Mouse (Mus musculus) hindbrain, postnatal 0 days (tissue): ENCODE measurements around the gene Ptgis. TPM values are rescaled to one million over a fixed set of nuclear protein-coding genes. Genes with fewer than 3 reads are reported as not detected.

ENCODE experiments used
- ATAC-seq: fragments of 200-750 bp; cut with Nextera tagmentation; 2 replicates; pipeline ENCODE4 v1.8.0; 2017; ENCODE audit warnings: mild to moderate bottlenecking, moderate TSS enrichment, moderate library complexity
- DNase-seq: peaks from one replicate; pipeline ENCODE4 v3.0.0-alpha.2; 2015; ENCODE audit warnings: low spot score
- H3K27ac ChIP-seq: fragments of 300-500 bp; sonication (generic); 2 replicates; pipeline ENCODE4 v1.5.1; 2014; ENCODE audit warnings: mild to moderate bottlenecking
- H3K27me3 ChIP-seq: fragments of 300-500 bp; sonication (generic); 2 replicates; pipeline ENCODE4 v1.6.1; 2014; ENCODE audit warnings: low read length, mixed read lengths; ENCODE audit not compliant: insufficient read depth
- H3K36me3 ChIP-seq: fragments of 300-500 bp; sonication (generic); 2 replicates; pipeline ENCODE4 v1.6.1; 2014; ENCODE audit warnings: low read length, mixed read lengths; ENCODE audit not compliant: insufficient read depth
- H3K4me1 ChIP-seq: fragments of 300-500 bp; sonication (generic); 2 replicates; pipeline ENCODE4 v1.6.1; 2014; ENCODE audit warnings: antibody characterized with exemption, low read length, mixed read lengths; ENCODE audit not compliant: insufficient read depth
- H3K4me2 ChIP-seq: fragments of 300-500 bp; sonication (generic); 2 replicates; pipeline ENCODE4 v1.6.1; 2014; ENCODE audit warnings: low read depth, mild to moderate bottlenecking, low read length, moderate library complexity, mixed read lengths
- H3K4me3 ChIP-seq: fragments of 300-500 bp; sonication (generic); 2 replicates; pipeline ENCODE4 v1.5.1; 2014; ENCODE audit warnings: low read length
- H3K9ac ChIP-seq: fragments of 300-500 bp; sonication (generic); replicated peaks from 2 replicates; pipeline ENCODE4 v1.6.1; 2014; ENCODE audit warnings: mild to moderate bottlenecking, low read length, moderate library complexity, mixed read lengths
- H3K9me3 ChIP-seq: fragments of 300-500 bp; sonication (generic); 2 replicates; pipeline ENCODE4 v1.6.1; 2016; ENCODE audit warnings: low read length, mixed read lengths
- CTCF ChIP-seq: IDR thresholded peaks from 2 replicates; pipeline ENCODE4 v1.5.1; 2016; ENCODE audit warnings: antibody characterized with exemption, control low read depth, low read depth
- WGBS: fragments of 180-500 bp; shearing (Covaris S2); extraction: QIAGEN DNeasy Blood & Tissue Kit; methylation state at CpG from one replicate; pipeline ENCODE4 v1.1.7; 2014; 5-methylcytosine and 5-hydroxymethylcytosine counted together
- polyA plus RNA-seq: library from polyadenylated mRNA; unstranded; fragments of >200 nt; fragmentation: Nextera tagmentation; extraction: Ambion mirVana; gene quantifications from 2 replicates; pipeline ENCODE4 v1.2.1, GENCODE M21; 2015
- total RNA-seq: library from RNA; depleted of rRNA; stranded (reverse); fragments of >200 nt; gene quantifications from 2 replicates; pipeline ENCODE4 v1.2.3, GENCODE M21; 2014

Ptgis gene
- total and polyA plus RNA-seq, 2 experiments from 2014 or later, result 4.4 to 7.7 TPM

DNA sequence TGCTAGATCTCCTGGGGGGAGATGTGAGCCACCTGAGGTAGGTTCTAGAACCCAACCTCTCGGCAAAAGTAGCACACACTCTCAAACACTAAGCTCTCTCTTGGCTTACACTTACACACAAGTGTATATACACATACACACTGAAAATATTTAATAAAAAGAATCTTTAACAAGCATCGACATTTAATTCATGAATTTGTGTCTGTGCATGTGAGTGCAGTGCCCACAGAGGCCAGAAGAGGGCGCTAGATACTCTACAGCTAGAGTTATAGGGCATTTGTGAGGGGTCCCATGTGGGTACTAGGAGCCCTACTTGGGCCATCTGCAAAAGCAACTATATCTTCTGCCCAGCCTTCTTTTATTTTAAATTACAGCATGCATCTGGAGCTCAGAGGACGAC is 4.5 kb upstream of the Ptgis start:
- H3K4me2 ChIP-seq, result no peak overlapping the region
- ATAC-seq (no peak), DNase-seq (no peak)
- H3K36me3 ChIP-seq, result no peaks in the 10 kb centered on the region
- TF ChIP-seq CTCF, result no peak
- 0 out of 2 replicates have a peak, but pooled peaks cover 6% of the 10 kb centered on the region for H3K27me3 ChIP-seq
- WGBS, result 80% methylated on average over 4 of the region's 4 CpGs
- no peak overlapping the region for H3K4me3 ChIP-seq
- H3K9ac ChIP-seq, result no peak overlapping the region
- H3K9me3 ChIP-seq, result no peaks in the 10 kb centered on the region
- peaks cover 9% of the 10 kb centered on the region; the same call in 1 of the 2 replicates for H3K4me1 ChIP-seq
- no peak overlapping the region for H3K27ac ChIP-seq

DNA sequence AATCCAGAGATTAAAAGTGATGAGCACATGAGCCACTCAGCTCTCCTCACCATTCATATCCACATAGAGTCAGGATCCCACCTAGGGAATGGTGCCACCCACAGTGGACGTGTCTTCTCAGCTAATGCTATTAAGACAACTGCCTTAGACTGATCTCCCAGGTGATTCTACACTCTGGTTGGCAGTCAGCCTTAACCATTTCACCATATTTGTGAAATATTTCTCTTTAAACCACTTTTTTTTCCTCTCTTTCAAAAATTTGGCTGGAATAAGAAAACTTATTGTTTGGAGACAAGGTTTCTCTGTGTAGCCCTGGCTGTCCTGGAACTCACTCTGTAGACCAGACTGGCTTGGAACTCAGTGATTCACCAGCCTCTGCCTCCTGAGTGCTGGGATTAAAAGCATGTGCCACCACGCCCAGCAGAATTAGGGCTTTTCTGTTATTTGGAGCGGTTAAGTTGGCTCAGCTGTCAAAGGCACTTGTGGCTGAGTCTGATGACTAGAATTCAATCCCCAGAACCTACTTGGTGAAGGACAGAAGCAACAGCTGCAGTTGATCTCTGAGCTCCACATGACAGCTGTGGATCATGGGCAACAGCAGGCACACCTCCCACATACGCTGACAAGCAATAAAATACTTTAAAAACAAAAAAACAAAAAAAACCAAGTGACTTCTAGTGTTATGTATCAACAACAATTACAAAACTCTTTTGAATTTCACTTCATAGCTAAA is 3.6 kb upstream of the Ptgis start:
- no peak for DNase-seq
- H3K4me1 ChIP-seq, result peaks cover 9% of the 10 kb centered on the region; the same call in 1 of the 2 replicates
- no peaks in the 10 kb centered on the region for H3K36me3 ChIP-seq
- no peak overlapping the region for H3K27ac ChIP-seq
- H3K9ac ChIP-seq, result no peak overlapping the region
- 94% methylated on average over 4 of the region's 4 CpGs for WGBS
- no peak for ATAC-seq
- 0 out of 2 replicates have a peak, but pooled peaks cover 13% of the 10 kb centered on the region for H3K27me3 ChIP-seq
- no peaks in the 10 kb centered on the region for H3K9me3 ChIP-seq
- no peak overlapping the region for H3K4me3 ChIP-seq
- no peak for TF ChIP-seq CTCF
- no peak overlapping the region for H3K4me2 ChIP-seq

DNA sequence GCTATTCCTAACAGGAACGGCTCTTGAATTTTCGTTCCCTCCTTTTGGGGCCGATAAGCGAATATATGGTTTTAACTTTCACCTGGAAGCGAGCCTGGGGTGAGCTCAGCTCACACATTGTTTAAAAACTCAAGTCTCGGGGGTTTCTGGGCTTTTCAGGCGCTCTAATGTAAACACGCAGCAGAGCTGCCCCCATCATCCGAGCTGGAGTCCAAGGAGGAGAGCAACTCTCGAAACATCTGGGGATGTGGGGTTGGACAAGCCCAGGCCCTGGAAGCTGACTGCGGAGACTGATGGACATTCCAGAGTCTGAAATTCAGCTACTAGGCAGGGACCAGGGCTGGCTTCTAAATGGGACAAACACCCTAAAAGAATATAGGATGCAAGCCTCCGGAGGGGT is 1.1 kb downstream of the Ptgis start:
- Histone ChIP-seq H3K9me3 (no peaks in the 10 kb centered on the region), H3K4me1 (peaks cover 9% of the 10 kb centered on the region; the same call in 1 of the 2 replicates), H3K4me2 (no peak overlapping the region), H3K4me3 (no peak overlapping the region), H3K27ac (no peak overlapping the region), H3K36me3 (no peaks in the 10 kb centered on the region), H3K9ac (no peak overlapping the region), H3K27me3 (0 out of 2 replicates have a peak, but pooled peaks cover 13% of the 10 kb centered on the region)
- WGBS, result 36% methylated on average over 12 of the region's 12 CpGs
- ATAC-seq, result no peak
- no peak for TF ChIP-seq CTCF
- no peak for DNase-seq

DNA sequence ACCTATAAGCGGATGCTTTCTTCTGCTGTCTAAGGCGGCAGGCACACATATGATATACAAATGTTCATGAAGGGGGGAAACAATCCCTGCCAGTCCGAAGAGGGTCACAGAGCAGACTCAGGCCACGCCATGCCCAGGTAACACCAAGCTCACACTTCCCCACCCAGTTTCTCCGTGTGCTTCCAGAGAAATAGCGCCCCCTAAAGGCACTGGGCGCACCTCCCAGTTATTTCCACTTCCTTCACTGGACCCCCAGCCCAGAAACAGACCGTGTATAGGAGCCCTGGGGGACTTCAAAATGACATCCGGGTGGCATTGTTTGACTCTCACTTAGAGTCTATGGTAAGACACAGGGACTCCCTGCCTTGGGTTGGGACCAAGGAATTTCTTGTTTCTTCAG is 3.2 kb downstream of the Ptgis start:
- DNase-seq (no peak), ATAC-seq (no peak)
- Histone ChIP-seq H3K4me2 (no peak overlapping the region), H3K9ac (no peak overlapping the region), H3K9me3 (no peaks in the 10 kb centered on the region), H3K4me1 (peaks cover 9% of the 10 kb centered on the region; the same call in 1 of the 2 replicates), H3K27ac (no peak overlapping the region), H3K4me3 (no peak overlapping the region), H3K36me3 (no peaks in the 10 kb centered on the region), H3K27me3 (0 out of 2 replicates have a peak, but pooled peaks cover 13% of the 10 kb centered on the region)
- WGBS, result 79% methylated on average over 9 of the region's 9 CpGs
- TF ChIP-seq CTCF, result peak; percentile 19; the same call in 1 of the 2 replicates

DNA sequence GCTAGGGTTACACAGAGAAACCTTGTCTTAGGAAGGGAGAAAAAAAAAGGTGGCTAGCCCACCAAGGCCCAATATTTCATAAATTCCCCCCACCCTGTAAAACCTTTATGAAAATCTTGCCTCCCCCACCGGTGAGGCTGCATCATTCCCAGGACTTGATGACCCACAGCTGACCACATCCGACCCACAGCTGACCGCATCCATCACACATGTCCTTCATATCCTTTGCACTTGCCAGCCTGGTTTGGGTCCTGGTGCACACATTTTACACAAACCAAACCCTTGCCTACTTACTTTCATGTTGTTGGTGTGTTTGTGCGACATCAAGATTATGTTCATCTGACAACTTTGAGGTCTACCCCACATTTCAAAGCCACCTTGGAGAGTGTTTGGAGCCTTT is 4.2 kb downstream of the Ptgis start:
- Histone ChIP-seq H3K4me1 (peaks cover 9% of the 10 kb centered on the region; the same call in 1 of the 2 replicates), H3K36me3 (no peaks in the 10 kb centered on the region), H3K4me2 (no peak overlapping the region), H3K9me3 (no peaks in the 10 kb centered on the region), H3K4me3 (no peak overlapping the region), H3K27me3 (0 out of 2 replicates have a peak, but pooled peaks cover 13% of the 10 kb centered on the region), H3K9ac (no peak overlapping the region), H3K27ac (no peak overlapping the region)
- WGBS, result 97% methylated on average over 4 of the region's 4 CpGs
- no peak for TF ChIP-seq CTCF
- ATAC-seq, result no peak
- no peak for DNase-seq

DNA sequence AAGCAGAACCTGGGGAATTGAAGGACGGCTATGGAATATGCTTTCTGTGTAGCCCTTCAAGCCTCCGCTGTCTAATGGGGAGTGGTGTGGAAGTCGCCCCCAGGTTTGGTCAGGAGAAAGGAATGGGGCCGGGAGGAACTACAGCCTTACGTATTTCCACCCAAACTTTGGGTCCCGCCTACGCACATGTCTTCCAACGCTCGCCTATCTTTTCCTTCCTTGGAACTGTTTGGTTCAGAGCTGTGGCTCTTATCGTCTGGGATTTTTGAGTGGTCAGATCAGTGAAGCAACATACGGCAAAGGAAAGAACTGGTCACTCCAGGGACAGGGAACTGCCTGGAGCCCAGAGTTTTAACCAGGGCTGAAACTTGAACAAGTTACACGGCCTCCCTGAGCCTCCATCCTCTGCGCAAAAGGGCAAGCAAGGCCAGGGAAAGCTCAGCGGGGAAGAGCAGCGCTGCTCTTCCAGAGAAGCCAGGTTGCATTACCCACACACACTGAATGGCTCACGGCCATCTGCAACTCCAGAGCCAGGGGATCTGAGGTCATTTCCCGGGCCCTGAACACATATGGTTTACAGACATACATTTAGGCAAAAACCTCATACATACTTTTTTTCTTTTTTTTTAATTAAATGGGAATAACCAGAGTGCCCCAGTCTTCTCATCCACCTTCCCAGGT is 4.9 kb downstream of the Ptgis start:
- peaks cover 5% of the 10 kb centered on the region; the same call in 1 of the 2 replicates for H3K4me1 ChIP-seq
- WGBS, result 74% methylated on average over 17 of the region's 17 CpGs
- no peak for ATAC-seq
- no peaks in the 10 kb centered on the region for H3K9me3 ChIP-seq
- 0 out of 2 replicates have a peak, but pooled peaks cover 10% of the 10 kb centered on the region for H3K27me3 ChIP-seq
- DNase-seq, result no peak
- H3K36me3 ChIP-seq, result no peaks in the 10 kb centered on the region
- no peak overlapping the region for H3K9ac ChIP-seq
- no peak for TF ChIP-seq CTCF
- no peak overlapping the region for H3K4me3 ChIP-seq
- H3K27ac ChIP-seq, result no peak overlapping the region
- H3K4me2 ChIP-seq, result no peak overlapping the region
